ENCODE assay signal across 15 mouse cellular contexts in genomic region chr1:159696717-159697116, GRCm38 (mm10).
"Had no signal": no experiment of that assay in that cellular context is flagged by ENCODE, and none has a peak within 500 bp of the region (broad histone marks: within the 10 kb centered on the region; RNA-seq: fewer than 3 reads in every experiment).

No protein-coding gene starts in this region.

- H3K9ac ChIP-seq: liver, embryonic 15.5 days; midbrain, embryonic 13.5 days; neural tube, embryonic 12.5 days; stomach, embryonic 15.5 days had no signal

- H3K4me2 ChIP-seq: liver, embryonic 11.5 days; liver, embryonic 15.5 days; midbrain, embryonic 13.5 days; neural tube, embryonic 12.5 days; stomach, embryonic 15.5 days had no signal

- H3K4me1 ChIP-seq: limb, embryonic 10.5 days; liver, embryonic 15.5 days; neural tube, embryonic 12.5 days; stomach, embryonic 15.5 days had no signal

- ATAC-seq: intestine, postnatal 0 days; lung, postnatal 0 days; midbrain, embryonic 13.5 days had no signal

- H3K9me3 ChIP-seq: limb, embryonic 10.5 days; liver, embryonic 15.5 days; midbrain, embryonic 13.5 days; neural tube, embryonic 12.5 days; stomach, embryonic 15.5 days had no signal

- DNase-seq: kidney, adult 8-10 months; kidney, postnatal 25 days; lung, adult 2 months; lung, postnatal 36 days; right cerebral cortex, postnatal 14 days; thymus, adult 2 months; thymus, postnatal 25 days had no signal

- H3K27ac ChIP-seq: limb, embryonic 10.5 days; liver, embryonic 15.5 days; midbrain, embryonic 13.5 days; neural tube, embryonic 12.5 days; stomach, embryonic 15.5 days had no signal

- H3K36me3 ChIP-seq: limb, embryonic 10.5 days; liver, embryonic 15.5 days; midbrain, embryonic 13.5 days; neural tube, embryonic 12.5 days; stomach, embryonic 15.5 days had no signal

- H3K4me3 ChIP-seq: limb, embryonic 10.5 days; liver, embryonic 15.5 days; midbrain, embryonic 13.5 days; neural tube, embryonic 12.5 days; stomach, embryonic 15.5 days had no signal

- H3K27me3 ChIP-seq: liver, embryonic 15.5 days; midbrain, embryonic 13.5 days; neural tube, embryonic 12.5 days; stomach, embryonic 15.5 days had no signal
